Mouse (Mus musculus) liver, embryonic 13.5 days (tissue): ENCODE results near the gene Lsm4. TPM values are rescaled to one million over a fixed set of nuclear protein-coding genes. Genes with fewer than 3 reads are reported as not detected.

Experiments
- ATAC-seq: fragments of 200-750 bp; cut with Nextera tagmentation; 2 replicates; pipeline ENCODE4 v1.8.0; 2017; ENCODE audit warnings: low read depth, mild to moderate bottlenecking, moderate number of reproducible peaks, moderate library complexity
- DNase-seq: peaks from one replicate; pipeline ENCODE4 v3.0.0; 2022
- H3K27ac ChIP-seq: fragments of 300-500 bp; sonication (generic); 2 replicates; pipeline ENCODE4 v1.5.1; 2015; ENCODE audit warnings: moderate library complexity, mild to moderate bottlenecking, inconsistent platforms
- H3K27me3 ChIP-seq: fragments of 300-500 bp; sonication (generic); 2 replicates; pipeline ENCODE4 v1.6.1; 2015; ENCODE audit warnings: mild to moderate bottlenecking, inconsistent platforms
- H3K36me3 ChIP-seq: fragments of 300-500 bp; sonication (generic); 2 replicates; pipeline ENCODE4 v1.6.1; 2015; ENCODE audit warnings: mild to moderate bottlenecking, inconsistent platforms
- H3K4me1 ChIP-seq: fragments of 300-500 bp; sonication (generic); replicated peaks from 2 replicates; pipeline ENCODE4 v1.6.1; 2015; ENCODE audit warnings: inconsistent platforms
- H3K4me2 ChIP-seq: fragments of 300-500 bp; sonication (generic); 2 replicates; pipeline ENCODE4 v1.6.1; 2015; ENCODE audit warnings: inconsistent platforms, mild to moderate bottlenecking, moderate library complexity
- H3K4me3 ChIP-seq: fragments of 300-500 bp; sonication (generic); replicated peaks from 2 replicates; pipeline ENCODE4 v1.5.1; 2015; ENCODE audit warnings: mild to moderate bottlenecking, inconsistent platforms
- H3K9ac ChIP-seq: fragments of 300-500 bp; sonication (generic); 2 replicates; pipeline ENCODE4 v1.6.1; 2015; ENCODE audit warnings: mild to moderate bottlenecking, inconsistent platforms
- H3K9me3 ChIP-seq: fragments of 300-500 bp; sonication (generic); replicated peaks from 2 replicates; pipeline ENCODE4 v1.6.1; 2016; ENCODE audit warnings: inconsistent platforms
- WGBS: fragments of 180-500 bp; shearing (Covaris S2); methylation state at CpG from one replicate; pipeline ENCODE4 v1.1.7; 2015; ENCODE audit not compliant: insufficient replicate concordance; 5-methylcytosine and 5-hydroxymethylcytosine counted together
- polyA plus RNA-seq: library from polyadenylated mRNA; unstranded; fragments of >200 nt; fragmentation: Nextera tagmentation; extraction: Ambion mirVana; gene quantifications from 2 replicates; pipeline ENCODE4 v1.2.1, GENCODE M21; 2015

Gene Lsm4
- polyA plus RNA-seq, 1 experiment from 2014 or later = 200 TPM

DNA sequence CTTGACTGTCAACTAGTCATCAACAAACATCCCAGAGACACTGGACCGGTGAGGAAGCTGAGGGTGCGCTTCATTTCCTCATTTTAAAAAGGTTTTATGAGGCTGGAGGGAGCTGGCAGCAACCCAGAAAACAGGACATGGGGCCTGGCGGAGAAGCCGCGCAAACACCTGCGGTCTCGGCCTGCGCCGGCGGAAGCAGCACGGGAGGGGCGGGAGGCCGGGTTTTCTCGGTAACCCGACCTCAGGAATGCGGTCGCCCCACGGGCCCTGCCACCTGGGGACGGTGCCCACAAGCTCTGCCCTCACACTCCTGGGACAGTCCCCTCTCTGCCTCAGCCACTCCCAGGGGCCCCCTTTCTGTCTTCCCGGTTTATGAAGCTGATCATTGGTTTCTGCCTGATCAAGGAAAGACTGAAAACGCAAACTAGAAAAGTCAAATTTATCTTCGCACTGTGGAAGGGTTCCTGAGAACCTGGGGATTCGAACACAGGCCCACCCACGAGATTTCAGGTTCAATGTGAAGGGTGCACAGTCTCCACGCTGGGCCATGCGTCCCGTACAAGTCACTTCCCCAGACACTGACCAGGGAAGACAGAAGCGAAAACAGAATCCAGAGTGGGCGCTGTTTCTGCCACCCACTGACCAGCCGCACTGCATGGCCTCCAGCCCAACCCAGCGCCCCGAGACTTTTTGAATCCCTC lies 22.4 kb downstream of the Lsm4 start:
- Histone ChIP-seq H3K9me3 (no peaks in the 10 kb centered on the region), H3K4me3 (peak overlapping the region; percentile 26), H3K4me2 (peak overlapping the region; percentile 72), H3K9ac (peak overlapping the region; percentile 79), H3K27me3 (peaks cover 5% of the 10 kb centered on the region), H3K4me1 (peaks cover 66% of the 10 kb centered on the region), H3K36me3 (no peaks in the 10 kb centered on the region), H3K27ac (peak overlapping the region; percentile 91)
- 20% methylated on average over 32 of the region's 32 CpGs for WGBS
- ATAC-seq = no peak
- DNase-seq = no peak

DNA sequence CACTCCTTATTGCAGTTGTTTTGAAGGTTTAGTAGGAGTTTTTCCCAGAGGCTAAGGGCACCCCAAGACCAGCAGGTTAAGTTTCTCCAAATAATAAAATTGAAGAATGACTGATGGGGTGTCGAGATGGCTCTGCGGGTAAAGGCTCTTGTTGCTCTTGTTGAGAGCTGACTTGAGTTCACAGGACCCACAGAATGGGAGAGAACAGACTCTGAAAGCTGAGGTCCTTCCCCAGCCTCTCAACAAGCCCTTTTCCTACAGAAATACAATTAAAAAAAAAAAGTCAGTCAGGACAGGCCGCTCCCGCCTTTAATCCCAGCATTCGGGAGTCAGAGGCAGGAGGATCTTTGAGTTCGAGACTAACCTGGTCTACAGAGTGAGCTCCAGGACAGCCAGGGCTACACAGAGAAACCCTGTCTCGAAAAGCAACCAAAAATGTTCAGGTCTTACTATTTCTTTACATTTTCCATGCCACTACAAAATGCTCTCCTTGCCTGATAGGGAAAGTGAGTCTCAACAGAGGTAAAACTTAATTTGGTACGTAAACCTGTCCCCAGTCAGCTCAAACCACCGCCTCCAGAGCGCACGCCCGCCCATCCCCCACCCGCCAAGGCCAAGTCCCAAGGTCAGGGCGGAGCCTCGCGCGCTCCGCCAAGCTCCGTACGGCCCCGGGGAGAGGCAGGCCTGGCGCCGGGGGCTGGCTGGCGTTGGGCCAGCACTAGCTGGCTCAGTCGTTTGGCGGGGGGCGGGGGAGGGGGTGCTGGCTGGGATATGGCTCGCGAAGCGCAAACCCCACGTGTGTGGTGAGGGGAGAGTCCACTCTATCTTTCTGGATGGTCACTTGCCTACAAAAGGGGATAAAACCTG lies 23.2 kb downstream of the Lsm4 start:
- H3K27ac ChIP-seq = peak overlapping the region; percentile 91
- DNase-seq (peak; percentile 66), ATAC-seq (peak; percentile 54)
- H3K36me3 ChIP-seq = no peaks in the 10 kb centered on the region
- peaks cover 5% of the 10 kb centered on the region for H3K27me3 ChIP-seq
- 3% methylated on average over 31 of the region's 31 CpGs for WGBS
- H3K4me2 ChIP-seq = peak overlapping the region; percentile 72
- H3K9ac ChIP-seq = peak overlapping the region; percentile 79
- H3K4me3 ChIP-seq = peak overlapping the region; percentile 46
- peaks cover 72% of the 10 kb centered on the region for H3K4me1 ChIP-seq
- no peaks in the 10 kb centered on the region for H3K9me3 ChIP-seq

DNA sequence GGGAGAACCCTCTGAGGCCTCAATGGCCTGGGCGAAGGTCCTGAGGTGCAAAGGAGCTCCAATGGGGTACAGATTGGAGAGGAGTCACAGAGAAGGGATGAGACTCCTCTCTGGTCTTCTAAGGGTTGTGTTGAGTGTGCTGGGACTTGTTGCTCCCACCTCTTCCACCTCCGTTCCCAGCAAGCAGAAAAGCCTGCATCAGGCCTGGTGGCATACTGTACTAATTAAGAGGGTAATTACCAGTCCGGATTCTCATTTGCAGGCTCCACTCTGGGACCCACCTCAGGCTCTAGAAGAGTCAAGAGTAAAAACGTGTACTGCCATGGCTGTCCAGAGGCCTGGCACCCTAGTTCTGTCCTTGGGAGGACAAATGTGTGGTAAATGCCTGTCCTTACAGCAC lies 23.9 kb downstream of the Lsm4 start:
- Histone ChIP-seq H3K9me3 (no peaks in the 10 kb centered on the region), H3K4me1 (peaks cover 72% of the 10 kb centered on the region), H3K4me2 (peak overlapping the region; percentile 72), H3K36me3 (no peaks in the 10 kb centered on the region), H3K9ac (peak overlapping the region; percentile 79), H3K27ac (peak overlapping the region; percentile 91), H3K4me3 (peak overlapping the region; percentile 46), H3K27me3 (peaks cover 4% of the 10 kb centered on the region)
- 50% methylated on average over 4 of the region's 4 CpGs for WGBS
- DNase-seq (no peak), ATAC-seq (no peak)

DNA sequence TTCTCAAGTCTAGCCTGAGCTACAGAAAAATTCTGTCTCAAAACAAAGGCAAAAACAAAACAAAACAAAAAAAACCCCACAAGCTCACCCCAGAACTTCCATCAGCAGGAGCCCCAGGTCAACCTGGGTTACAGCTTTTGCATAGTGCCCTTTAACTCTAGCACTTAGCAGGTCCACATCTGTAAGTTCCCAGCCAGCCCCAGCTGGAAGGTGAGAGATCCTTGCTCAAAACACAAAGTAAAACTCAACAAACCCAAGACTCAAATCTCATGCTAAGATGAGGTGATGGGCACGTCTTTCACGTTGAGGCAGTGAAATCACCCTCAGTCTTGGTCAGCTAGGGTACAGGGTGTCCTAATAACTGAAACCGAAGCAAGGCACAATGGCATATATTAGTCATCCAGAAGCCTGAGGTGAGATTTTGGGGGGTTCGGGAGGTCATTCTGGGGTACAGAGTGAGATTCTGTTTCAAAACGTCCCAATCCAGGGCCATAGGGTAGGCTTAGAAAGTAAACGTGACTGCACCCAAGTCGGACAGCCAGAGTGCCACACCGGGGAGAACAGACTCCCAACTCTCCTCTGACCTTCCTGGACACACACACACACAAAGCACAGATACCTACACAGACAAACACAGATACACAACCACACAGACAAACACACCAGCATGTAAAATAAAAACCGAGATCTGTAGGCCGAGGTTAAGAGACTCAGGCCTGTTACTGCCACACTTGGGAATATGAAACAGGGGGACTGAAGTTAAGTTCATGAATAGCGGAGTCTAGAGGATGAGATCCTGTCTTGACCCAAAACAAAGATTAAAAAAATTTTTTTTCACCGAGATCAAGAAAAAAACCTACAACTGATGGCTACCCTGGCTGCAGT lies 24.6 kb downstream of the Lsm4 start:
- no peak for ATAC-seq
- Histone ChIP-seq H3K4me3 (peak overlapping the region; percentile 61), H3K27me3 (no peaks in the 10 kb centered on the region), H3K27ac (peak overlapping the region; percentile 91), H3K9ac (peak overlapping the region; percentile 79), H3K9me3 (no peaks in the 10 kb centered on the region), H3K4me2 (peak overlapping the region; percentile 72), H3K36me3 (no peaks in the 10 kb centered on the region), H3K4me1 (peaks cover 72% of the 10 kb centered on the region)
- no peak for DNase-seq
- 62% methylated on average over 12 of the region's 12 CpGs for WGBS

DNA sequence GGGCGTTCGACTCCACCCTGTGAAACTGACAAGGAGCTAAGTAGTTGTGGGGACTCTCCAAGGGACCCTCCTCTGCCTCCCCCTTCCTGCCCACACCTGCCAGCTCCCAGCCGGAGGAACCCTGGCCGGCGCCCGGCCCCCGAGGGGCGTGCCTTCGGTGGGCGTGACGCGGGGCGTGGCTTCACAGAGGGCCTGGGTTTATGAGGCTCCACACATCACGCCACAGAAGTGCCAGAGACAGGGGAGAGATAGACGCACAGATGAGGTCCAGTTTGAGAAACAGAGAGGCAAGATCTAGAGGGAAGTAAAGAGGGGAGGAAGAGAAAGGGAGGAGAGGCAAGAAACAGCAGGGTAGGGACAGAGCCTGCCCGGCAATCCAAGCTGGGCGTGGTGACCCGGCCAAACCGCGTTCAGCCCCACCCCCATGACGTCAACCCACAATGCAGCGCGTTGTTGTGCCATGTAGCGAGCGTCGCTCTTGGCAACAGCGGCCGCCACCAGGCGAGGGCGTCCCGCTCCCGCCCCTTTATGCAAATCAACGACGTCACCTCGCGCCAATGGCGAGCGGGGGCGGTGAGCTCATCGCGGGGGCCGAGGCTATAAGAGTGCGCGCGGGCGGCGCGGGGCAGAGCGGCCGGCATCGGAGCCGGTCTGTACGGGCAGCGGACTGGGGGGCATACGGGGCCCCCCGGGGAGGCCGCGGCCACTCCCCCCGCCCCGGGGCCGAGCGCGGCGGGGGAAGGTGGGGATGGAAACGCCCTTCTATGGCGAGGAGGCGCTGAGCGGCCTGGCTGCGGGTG lies 25.5 kb downstream of the Lsm4 start, which contains the start of gene Jund:
Gene Jund (plus strand): TSS at position 640 of the 800 bp plus-strand sequence.
- WGBS = 1% methylated on average over 58 of the region's 69 CpGs
- peaks cover 68% of the 10 kb centered on the region for H3K4me1 ChIP-seq
- H3K36me3 ChIP-seq = no peaks in the 10 kb centered on the region
- H3K9me3 ChIP-seq = no peaks in the 10 kb centered on the region
- H3K4me3 ChIP-seq = peak within 1 kb of the TSS; percentile 93
- peak; percentile 98 for DNase-seq
- ATAC-seq = peak; percentile 83
- H3K27ac ChIP-seq = peak within 1 kb of the TSS; percentile 97
- H3K27me3 ChIP-seq = no peaks in the 10 kb centered on the region
- H3K9ac ChIP-seq = peak within 1 kb of the TSS; percentile 99
- H3K4me2 ChIP-seq = peak within 1 kb of the TSS; percentile 98

DNA sequence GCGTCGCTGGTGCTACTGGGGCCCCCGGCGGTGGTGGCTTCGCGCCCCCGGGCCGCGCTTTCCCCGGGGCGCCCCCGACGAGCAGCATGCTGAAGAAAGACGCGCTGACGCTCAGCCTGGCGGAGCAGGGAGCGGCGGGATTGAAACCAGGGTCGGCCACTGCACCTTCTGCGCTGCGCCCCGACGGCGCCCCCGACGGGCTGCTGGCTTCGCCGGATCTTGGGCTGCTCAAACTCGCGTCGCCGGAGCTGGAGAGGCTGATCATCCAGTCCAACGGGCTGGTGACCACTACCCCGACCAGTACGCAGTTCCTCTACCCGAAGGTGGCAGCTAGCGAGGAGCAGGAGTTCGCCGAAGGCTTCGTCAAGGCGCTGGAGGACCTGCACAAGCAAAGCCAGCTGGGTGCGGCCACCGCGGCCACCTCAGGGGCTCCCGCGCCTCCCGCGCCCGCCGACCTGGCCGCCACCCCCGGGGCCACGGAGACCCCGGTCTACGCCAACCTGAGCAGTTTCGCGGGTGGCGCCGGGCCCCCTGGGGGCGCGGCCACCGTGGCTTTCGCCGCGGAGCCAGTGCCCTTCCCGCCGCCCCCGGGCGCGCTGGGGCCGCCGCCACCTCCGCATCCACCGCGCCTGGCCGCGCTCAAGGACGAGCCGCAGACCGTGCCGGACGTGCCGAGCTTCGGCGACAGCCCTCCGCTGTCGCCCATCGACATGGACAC lies 26.2 kb downstream of the Lsm4 start:
- H3K27ac ChIP-seq = peak overlapping the region; percentile 97
- H3K9ac ChIP-seq = peak overlapping the region; percentile 99
- H3K4me3 ChIP-seq = peak overlapping the region; percentile 93
- peaks cover 61% of the 10 kb centered on the region for H3K4me1 ChIP-seq
- H3K27me3 ChIP-seq = no peaks in the 10 kb centered on the region
- peak overlapping the region; percentile 98 for H3K4me2 ChIP-seq
- WGBS = under 1% methylated on average over 89 of the region's 89 CpGs
- H3K9me3 ChIP-seq = no peaks in the 10 kb centered on the region
- peak; percentile 13 for ATAC-seq
- DNase-seq = peak; percentile 63
- no peaks in the 10 kb centered on the region for H3K36me3 ChIP-seq

DNA sequence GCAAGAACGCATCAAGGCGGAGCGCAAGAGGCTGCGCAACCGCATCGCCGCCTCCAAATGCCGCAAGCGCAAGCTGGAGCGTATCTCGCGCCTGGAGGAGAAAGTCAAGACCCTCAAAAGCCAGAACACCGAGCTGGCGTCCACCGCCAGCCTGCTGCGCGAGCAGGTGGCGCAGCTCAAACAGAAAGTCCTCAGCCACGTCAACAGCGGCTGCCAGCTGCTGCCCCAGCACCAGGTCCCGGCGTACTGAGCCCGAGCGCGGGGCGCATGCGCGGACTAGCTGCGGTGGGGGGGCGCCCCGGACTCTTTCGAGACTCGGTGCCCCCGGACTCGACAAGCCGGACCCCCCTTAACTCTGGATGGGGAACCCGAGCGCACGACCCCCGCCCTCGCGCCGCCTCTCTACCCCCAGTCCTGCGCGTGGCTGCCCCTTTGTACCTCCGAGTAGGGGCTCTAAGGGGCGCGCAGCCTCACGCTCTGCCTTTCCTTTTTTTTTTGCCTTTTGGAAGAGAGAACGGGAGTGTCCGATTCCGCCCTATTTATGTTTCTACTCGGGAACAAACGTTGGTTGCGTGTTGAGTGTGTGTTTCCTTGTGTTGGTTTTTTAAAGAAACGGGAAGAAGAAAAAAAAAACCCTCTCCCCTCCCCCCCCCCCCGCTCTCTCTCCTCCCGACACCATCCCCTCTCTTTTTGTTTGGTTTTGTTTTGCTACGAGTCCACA lies 26.9 kb downstream of the Lsm4 start:
- peak overlapping the region; percentile 93 for H3K4me3 ChIP-seq
- peak overlapping the region; percentile 98 for H3K4me2 ChIP-seq
- no peaks in the 10 kb centered on the region for H3K27me3 ChIP-seq
- ATAC-seq (no peak), DNase-seq (peak; percentile 70)
- H3K4me1 ChIP-seq = peaks cover 56% of the 10 kb centered on the region
- peak overlapping the region; percentile 97 for H3K27ac ChIP-seq
- no peaks in the 10 kb centered on the region for H3K9me3 ChIP-seq
- peak overlapping the region; percentile 99 for H3K9ac ChIP-seq
- 2% methylated on average over 59 of the region's 59 CpGs for WGBS
- no peaks in the 10 kb centered on the region for H3K36me3 ChIP-seq

DNA sequence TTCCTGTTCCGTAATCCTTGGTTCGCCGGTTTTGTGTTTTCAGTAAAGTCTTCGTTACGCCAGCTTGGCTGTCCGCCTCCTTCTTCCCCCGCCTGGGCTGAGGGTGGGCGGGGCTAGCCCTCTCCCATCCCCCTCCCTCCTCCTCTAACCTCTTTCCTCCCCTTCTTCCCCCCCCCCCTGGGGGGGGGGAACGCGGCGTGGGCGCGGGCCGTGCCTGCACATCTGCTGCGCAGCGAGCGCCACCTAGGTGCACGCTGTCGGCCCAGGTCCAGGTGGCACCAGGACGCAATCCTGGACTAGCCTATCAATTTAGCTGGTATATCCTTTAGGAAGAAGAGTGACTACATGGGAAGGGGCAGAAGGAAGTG lies 27.5 kb downstream of the Lsm4 start:
- under 1% methylated on average over 20 of the region's 20 CpGs for WGBS
- no peaks in the 10 kb centered on the region for H3K27me3 ChIP-seq
- peak; percentile 80 for DNase-seq
- H3K4me2 ChIP-seq = peak overlapping the region; percentile 98
- ATAC-seq = peak; percentile 7; the same call in 1 of the 2 replicates
- H3K27ac ChIP-seq = peak overlapping the region; percentile 97
- no peaks in the 10 kb centered on the region for H3K9me3 ChIP-seq
- peaks cover 50% of the 10 kb centered on the region for H3K4me1 ChIP-seq
- peak overlapping the region; percentile 93 for H3K4me3 ChIP-seq
- no peaks in the 10 kb centered on the region for H3K36me3 ChIP-seq
- peak overlapping the region; percentile 99 for H3K9ac ChIP-seq

DNA sequence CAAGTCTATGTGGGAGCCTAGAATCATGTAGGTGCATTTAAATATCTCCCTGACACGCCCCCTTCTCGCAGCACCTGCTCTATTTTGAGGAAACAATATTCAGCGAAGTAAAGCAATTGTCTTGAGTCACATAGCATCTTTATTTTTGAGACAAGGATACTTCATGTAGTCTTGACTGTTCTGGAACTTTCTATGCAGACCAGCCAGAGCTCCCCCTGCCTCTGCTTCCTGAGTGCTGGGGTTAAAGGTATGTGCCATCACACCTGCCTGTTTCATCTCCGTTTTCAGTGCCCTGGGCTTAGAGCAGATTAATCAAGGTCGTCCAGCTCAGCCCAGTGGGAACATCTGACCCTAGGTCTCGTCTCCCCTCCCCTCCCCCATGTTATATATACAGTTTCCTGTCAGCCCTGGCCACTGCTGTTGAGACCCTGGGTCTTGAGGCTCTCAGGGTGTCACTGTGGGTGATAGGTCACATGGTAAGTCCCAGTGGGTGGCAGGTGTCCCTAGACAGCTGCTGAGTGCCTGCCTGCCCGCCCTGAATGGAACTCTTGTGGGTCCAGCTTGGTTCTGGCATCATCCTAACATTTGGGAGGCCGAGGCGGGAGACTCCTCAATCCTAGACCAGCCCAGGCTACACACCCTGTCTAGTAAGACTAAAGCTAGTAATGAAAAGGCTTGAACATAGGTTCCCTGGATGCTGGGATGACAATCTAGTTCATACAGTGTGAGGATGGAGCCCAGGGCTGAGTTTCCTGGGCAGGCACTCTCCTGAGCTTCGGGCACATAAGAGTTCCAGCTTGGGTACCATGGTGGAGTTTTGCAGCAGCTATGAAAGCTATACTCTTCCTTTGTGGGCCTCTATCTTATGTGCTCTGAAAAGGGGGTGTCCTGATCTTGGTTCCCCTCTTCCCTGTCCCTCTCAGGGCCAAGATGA lies 28.3 kb downstream of the Lsm4 start:
- Histone ChIP-seq H3K4me3 (peak overlapping the region; percentile 93), H3K9me3 (no peaks in the 10 kb centered on the region), H3K9ac (peak overlapping the region; percentile 99), H3K27ac (peak overlapping the region; percentile 97; the same call in 1 of the 2 replicates), H3K27me3 (no peaks in the 10 kb centered on the region), H3K36me3 (no peaks in the 10 kb centered on the region), H3K4me1 (peaks cover 42% of the 10 kb centered on the region), H3K4me2 (peak overlapping the region; percentile 98)
- DNase-seq (no peak), ATAC-seq (no peak)
- WGBS = 55% methylated on average over 10 of the region's 10 CpGs
